Mouse (Mus musculus) olfactory bulb, adult 2 months (tissue): Measurements from ENCODE around the gene Capza1.

Experiments used
- CTCF ChIP-seq: fragments of 200-500 bp; IDR thresholded peaks from 2 replicates; pipeline ENCODE4 v1.5.1; 2012; ENCODE audit warnings: low read depth, mild to moderate bottlenecking, low read length, moderate library complexity; ENCODE audit not compliant: insufficient read depth
- POLR2A ChIP-seq: fragments of 200-500 bp; IDR thresholded peaks from 2 replicates; pipeline ENCODE4 v1.6.1; 2012; ENCODE audit warnings: mild to moderate bottlenecking, low read depth, low read length, moderate library complexity; ENCODE audit not compliant: insufficient read depth

GRCm38 (mm10) chr3:104863786-104864650 is at the start of gene Capza1, which contains the start of gene St7l:
- TF ChIP-seq POLR2A (peak; percentile 71), CTCF (no peak)
